Mouse (Mus musculus) heart, adult 18-20 months (tissue): ENCODE results near the gene Immt. TPM values are rescaled to one million over a fixed set of nuclear protein-coding genes. Genes with fewer than 3 reads are reported as not detected.
"Not testable (repeated sequence)": the region's sequence is repeated elsewhere in the genome, so short reads cannot be mapped to it uniquely, and the experiment has no call there.

ENCODE experiments used
- DNase-seq, 2 experiments: peaks; one replicate each; pipeline ENCODE4 v3.0.0; 2021 to 2022; ENCODE audit warnings: mixed read lengths in 1 of 2
- total RNA-seq, 2 experiments: library from RNA; stranded (reverse); gene quantifications; 2 replicates each; pipeline ENCODE4 v1.2.3; 2021

Gene Immt
- total RNA-seq, 2 experiments from 2014 or later, result 644 to 655 TPM

GRCm38 (mm10) chr6:71840597-71841290, 9.6 kb downstream of the Immt start:
- no peak for DNase-seq

- DNase-seq, result not testable (repeated sequence)
Measured at GRCm38 (mm10) chr6:71846906-71847305, 15.8 kb downstream of the Immt start.

GRCm38 (mm10) chr6:71867751-71868150, 36.6 kb downstream of the Immt start:
- no peak for DNase-seq

- DNase-seq, result no peak
Measured at GRCm38 (mm10) chr6:71868809-71869208, 37.7 kb downstream of the Immt start.

- no peak for DNase-seq
Measured at GRCm38 (mm10) chr6:71871396-71871795, 40.3 kb downstream of the Immt start.

GRCm38 (mm10) chr6:71877965-71878760, 47.0 kb downstream of the Immt start:
- no peak for DNase-seq

GRCm38 (mm10) chr6:71893263-71893662, 62.1 kb downstream of the Immt start:
- no peak for DNase-seq

GRCm38 (mm10) chr6:71907702-71908235, 76.6 kb downstream of the Immt start:
- no peak for DNase-seq

GRCm38 (mm10) chr6:71908481-71909381, 77.6 kb downstream of the Immt start, which contains the start of the genes Ptcd3 and Polr1a:
Gene Ptcd3, minus strand, starts transcription at chr6:71908750.
Gene Polr1a, plus strand, starts transcription at chr6:71909053.
- DNase-seq, result peak; percentile 91 to 97

- DNase-seq, result no peak
Measured at GRCm38 (mm10) chr6:71909384-71909783, 78.3 kb downstream of the Immt start.

- DNase-seq, result no peak
Measured at GRCm38 (mm10) chr6:71909840-71910239, 78.7 kb downstream of the Immt start.

GRCm38 (mm10) chr6:71911686-71912450, 80.7 kb downstream of the Immt start:
- DNase-seq, result peak; percentile 48

- DNase-seq, result no peak
Measured at GRCm38 (mm10) chr6:71920752-71921151, 89.6 kb downstream of the Immt start.

GRCm38 (mm10) chr6:71925233-71925632, 94.1 kb downstream of the Immt start:
- DNase-seq, result not testable (repeated sequence)

Other genes starting within 250 kb of the Immt start
- 10 to 100 TPM; 17.4 to 21.0 TPM for gene Kdm3a, start 198.3 kb upstream of the Immt start, total RNA-seq
- 10 to 100 TPM; 19.0 to 20.2 TPM for gene Reep1, start 123.8 kb upstream of the Immt start, total RNA-seq
- 10 to 100 TPM; 54.7 to 55.6 TPM for gene Mrpl35, start 4.4 kb upstream of the Immt start, total RNA-seq
- gene Ptcd3, start 77.4 kb downstream of the Immt start, total RNA-seq, result 100 to 1,000 TPM; 130 to 137 TPM
- 10 to 100 TPM; 39.9 to 50.0 TPM for gene Polr1a, start 77.7 kb downstream of the Immt start, total RNA-seq